Mouse (Mus musculus): ENCODE data around the gene Rundc3a.

GRCm38 (mm10) chr11:102447497-102447896, 54.3 kb downstream of the Rundc3a start, which contains the start of gene Fam171a2:
- TF ChIP-seq CTCF (IDR thresholded peaks at IDR 0.05; ENCODE audit: low read depth, low read length) (peak; percentile 65), POLR2A (IDR thresholded peaks at IDR 0.05; ENCODE audit: borderline replicate concordance, low read depth, low read length) (no peak)

All from bone marrow macrophage, adult 2 months (primary cell).